Mouse (Mus musculus): ENCODE results near the gene Lypd8.

DNA sequence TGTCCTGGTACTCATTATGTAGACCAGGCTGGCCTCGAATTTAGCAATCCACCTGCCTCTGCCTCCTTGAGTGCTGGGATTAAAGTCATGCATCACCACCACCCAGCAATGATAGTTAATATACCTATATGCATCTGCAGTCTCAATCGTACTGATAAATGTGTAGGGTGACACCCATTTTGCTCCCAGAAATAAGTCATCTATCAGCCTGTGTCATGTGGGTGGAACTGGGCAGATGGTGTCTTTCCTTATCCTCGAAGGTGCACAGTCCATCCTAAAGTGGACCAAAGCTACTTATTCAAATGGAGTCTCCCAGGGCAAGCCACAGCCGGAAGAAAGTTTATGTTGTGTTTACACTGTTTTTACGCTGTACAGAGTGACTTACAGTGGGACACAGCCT is 27.7 kb upstream of the Lypd8 start:
- TF ChIP-seq CTCF (IDR thresholded peaks at IDR 0.05; ENCODE audit: low read depth) (no peak), EP300 (IDR thresholded peaks at IDR 0.05; ENCODE audit: low read depth) (no peak)

Measured in heart, postnatal 0 days (tissue).